Mouse (Mus musculus) Muller cell, postnatal 12 days (primary cell): ENCODE measurements around the gene Rhoa.
A peak's percentile ranks its signal among the peaks of the same experiment; 100 is the strongest.
"Not testable (repeated sequence)": the region's sequence is repeated elsewhere in the genome, so short reads cannot be mapped to it uniquely, and the experiment has no call there.

Experiments
- DNase-seq: peaks from one replicate; pipeline ENCODE4 v3.0.0-alpha.2; 2015; ENCODE audit errors: inconsistent ontology term

The Rhoa gene

DNA sequence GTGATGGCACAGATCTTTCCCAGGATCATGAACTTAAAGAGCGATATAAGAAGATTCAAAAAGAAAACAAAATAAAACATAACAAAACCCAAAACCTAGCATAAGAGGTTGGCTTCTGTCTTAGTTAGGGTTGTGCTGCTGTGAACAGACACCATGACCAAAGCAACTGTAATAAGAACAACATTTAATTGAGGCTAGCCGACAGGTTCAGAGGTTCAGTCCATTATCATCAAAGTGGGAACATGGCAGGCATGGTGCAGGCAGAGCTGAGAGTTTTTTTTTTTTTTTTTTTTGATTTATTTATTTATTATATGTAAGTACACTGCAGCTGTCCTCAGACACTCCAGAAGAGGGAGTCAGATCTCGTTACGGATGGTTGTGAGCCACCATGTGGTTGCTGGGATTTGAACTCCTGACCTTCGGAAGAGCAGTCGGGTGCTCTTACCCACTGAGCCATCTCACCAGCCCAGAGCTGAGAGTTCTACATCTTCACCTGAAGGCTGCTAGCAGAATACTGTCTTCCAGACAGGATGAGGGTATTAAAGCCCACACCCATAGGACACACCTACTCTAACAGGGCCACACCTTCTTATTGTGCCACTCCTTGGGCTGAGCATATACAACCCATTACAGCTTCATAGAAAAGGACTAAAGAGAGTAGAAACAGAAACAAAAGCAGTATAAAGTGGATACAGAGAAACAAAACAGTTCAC is 18.2 kb upstream of the Rhoa start:
- not testable (repeated sequence) for DNase-seq

GRCm38 (mm10) chr9:108289347-108289746 is 16.6 kb upstream of the Rhoa start:
- no peak for DNase-seq

DNA sequence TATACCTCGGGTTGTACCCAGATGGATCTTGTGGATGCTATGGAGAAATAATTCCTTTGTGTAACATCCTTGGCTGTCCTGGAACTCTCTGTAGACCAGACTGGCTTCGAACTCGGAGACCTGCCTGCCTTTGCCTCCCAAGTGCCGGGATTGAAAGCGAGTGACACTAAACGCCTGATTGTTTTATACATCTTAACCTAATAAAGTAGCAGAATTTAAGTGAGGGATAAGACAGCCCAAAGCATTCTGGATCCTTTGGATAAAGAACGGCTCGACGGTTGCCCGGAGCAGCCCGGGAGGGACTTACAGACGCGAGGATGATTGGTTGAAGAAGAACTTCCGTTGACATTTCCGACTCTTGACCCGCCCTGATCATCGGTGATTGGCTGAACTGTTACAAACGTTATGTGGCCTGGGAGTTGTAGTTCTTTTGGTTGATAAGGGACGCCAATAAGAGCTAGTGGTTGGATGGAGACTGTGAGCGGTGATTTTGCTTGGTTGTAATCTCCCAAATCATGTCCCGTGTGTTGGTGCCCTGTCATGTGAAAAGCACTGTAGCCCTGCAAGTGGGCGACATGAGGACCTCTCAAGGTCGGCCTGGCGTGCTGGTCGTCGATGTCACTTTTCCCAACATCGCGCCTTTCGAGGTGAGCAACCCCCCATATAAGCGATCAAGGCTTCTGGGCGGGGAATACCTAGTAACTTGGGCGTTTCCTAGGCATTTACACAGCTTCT is 15.7 kb upstream of the Rhoa start, which contains the start of gene Nicn1:
TSS of gene Nicn1 (plus strand) at position 414 of the 735 bp plus-strand sequence.
- DNase-seq = peak; percentile 93

DNA sequence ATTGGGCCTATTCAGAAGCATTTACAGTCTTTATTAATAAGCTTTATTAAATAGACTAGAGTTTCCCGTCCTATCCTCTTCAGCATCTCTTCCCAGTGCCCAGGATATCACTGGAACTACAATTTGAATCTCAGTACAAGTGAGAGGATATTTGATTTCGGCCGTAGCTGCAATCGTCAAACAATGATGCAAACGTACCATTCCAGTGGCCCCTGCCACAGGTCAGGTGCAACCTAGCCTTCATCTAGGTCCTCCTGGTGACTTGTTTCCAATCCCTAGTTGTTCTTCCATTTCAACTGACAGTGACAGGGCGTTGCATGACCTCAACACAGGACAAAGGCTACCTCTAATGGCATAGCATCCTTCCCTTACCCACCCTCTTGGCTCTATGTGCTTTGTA is 15.2 kb upstream of the Rhoa start:
- DNase-seq = no peak

- peak; percentile 32 for DNase-seq
Measured at GRCm38 (mm10) chr9:108296453-108297355, 9.2 kb upstream of the Rhoa start, which contains the start of gene Amt. TSS of gene Amt (plus strand) at chr9:108296853.

DNA sequence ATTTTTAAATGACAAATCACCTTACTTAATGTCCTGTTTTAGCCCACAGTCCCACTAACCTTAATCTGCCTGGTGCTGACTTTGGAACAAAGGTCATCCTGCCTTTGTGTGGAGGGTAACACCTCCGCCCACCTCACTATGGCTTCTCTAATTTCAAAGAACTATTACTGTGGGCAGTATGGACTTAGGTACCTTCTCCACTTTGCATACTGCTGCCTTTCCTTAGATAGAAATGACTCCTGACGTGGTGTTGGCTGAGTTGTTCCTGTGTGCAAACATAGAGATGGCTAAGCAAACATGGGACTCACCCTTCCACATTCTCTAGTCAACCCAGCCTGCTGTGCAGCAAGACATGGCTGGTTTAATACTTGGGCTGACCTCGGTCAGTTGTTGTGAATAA is 4.1 kb upstream of the Rhoa start:
- DNase-seq = no peak

DNA sequence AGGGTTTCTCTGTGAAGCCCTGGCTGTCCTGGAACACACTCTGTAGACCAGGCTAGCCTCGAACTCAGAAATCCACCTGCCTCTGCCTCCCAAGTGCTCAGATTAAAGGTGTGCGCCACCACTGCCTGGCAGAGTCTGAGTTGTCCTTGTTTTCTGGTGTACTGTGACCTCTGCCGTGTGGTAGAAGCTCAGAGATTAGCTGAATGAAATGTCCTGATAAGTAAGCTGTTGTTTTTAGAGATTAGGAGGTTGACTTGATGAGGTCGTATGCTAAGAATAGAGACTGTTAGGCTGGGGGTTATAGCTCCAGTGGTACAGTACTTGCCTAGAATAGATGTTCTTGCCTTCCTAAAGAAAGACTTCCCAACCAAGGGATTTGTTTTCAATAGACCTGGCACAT is 1.2 kb upstream of the Rhoa start:
- DNase-seq = no peak

DNA sequence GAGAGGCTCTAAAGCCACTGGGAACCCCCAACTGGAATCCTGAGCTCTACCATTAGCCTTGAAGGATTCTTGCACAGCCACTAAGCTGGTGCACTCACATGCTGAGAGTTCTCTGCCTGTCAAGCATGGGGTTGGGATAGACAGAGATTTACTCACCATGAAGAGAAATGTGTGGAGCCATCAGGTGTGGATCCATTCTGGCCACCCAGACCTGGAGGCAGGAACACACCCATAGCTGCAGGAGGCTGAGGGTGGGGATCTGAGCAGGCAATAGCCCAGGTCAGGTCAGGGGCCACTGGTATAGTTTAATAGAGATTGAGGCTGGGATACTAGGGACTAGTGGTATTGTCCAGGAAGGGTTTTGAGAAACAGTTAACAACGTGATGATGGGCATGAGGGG is 759 bp upstream of the Rhoa start:
- no peak for DNase-seq

DNA sequence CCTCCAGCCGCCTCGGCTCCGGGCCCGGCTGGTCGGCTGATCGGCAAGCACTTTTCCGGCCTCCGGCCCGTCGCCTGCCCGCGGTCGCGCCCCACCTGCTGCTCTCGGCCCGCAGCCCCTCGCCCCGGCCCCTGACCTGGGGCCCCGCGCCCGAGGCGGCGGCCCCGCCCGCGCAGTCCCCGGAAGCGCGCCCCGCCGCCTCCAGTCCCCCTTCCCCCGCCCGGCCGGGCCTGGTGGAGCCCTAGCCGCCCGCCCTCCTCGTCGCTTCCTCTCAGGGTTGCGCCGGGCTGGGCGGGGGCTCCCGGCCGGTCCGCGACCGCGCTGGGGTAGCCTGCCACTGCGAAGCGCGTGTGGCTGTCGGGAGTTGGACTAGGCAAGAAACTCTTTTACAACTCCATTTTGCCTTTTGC is 647 bp downstream of the Rhoa start:
- peak; percentile 90 for DNase-seq

GRCm38 (mm10) chr9:108307021-108307807 is 1.3 kb downstream of the Rhoa start:
- no peak for DNase-seq

DNA sequence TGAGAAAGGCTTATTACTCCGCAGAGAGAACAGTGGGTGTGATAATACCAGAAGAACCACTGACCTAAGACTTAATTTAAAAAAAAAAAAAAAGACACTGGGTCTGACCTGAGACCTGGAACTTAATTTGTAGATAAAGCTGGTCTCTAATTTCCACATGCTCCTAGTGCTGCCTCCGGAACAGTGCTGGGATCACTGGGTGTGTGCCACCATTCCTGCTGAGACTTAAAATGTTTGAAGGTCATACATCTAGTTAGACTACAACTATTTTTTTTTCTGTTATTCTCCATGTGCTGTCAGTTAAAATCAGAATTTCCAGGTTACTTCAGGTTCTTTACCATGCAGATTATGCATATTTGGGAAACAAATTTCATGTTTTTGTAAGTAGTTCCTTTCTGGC is 2.2 kb downstream of the Rhoa start:
- DNase-seq = no peak

DNA sequence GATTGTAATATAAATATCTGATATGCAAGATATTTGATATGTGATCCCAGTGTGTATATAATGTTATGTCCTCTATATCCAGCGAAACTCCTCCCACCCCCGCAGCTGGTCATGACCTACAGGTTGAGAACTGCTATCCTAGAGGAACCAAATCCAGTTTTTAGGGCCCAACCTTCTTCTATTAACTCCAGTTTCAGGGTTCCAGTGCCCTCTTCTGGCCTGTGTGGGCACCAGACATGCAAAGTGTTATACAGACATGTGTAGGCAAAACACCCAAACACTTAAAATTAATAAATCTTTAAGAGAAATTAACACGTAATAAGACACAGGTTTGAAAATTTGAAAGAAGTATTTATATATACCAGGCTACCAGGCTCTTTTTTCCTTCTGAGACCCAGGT is 11.6 kb downstream of the Rhoa start:
- no peak for DNase-seq

- peak; percentile 58 for DNase-seq
Measured at GRCm38 (mm10) chr9:108318462-108318861, 12.5 kb downstream of the Rhoa start.

GRCm38 (mm10) chr9:108322054-108322453 is 16.1 kb downstream of the Rhoa start:
- DNase-seq = not testable (repeated sequence)

GRCm38 (mm10) chr9:108324784-108325183 is 18.9 kb downstream of the Rhoa start:
- no peak for DNase-seq

GRCm38 (mm10) chr9:108325811-108326210 is 19.9 kb downstream of the Rhoa start:
- DNase-seq = no peak

DNA sequence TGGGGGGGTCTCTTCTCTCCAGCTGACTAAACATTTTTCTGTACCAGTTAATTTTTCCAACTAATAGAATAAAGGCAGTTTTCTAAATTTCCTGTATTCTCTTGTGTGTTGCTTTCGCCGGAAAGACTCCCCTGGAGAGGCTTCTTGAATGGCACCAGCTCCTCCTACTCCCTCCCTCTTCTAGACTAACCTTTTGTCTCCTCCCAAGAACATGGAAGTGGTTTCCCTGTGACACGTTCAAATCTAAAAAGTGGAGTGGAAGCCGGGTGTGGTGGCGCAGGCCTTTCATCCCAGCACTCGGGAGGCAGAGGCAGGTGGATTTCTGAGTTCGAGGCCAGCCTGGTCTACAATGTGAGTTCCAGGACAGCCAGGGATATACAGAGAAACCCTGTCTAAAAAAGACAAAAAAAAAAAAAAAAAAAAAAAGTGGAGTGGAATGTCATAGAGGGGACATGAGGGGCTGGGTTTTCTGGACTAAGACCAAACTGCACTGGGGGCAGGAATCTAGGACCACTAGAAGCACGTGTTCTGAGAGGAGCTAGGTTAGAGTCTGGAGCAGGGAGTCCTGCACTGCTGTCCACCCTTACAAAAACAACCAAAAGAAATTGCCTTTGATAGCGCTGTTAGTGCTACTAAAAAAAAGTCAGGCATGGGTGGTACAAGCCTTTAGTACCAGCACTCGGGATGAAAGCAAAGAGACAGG is 32.1 kb downstream of the Rhoa start:
- no peak for DNase-seq

GRCm38 (mm10) chr9:108338551-108338885 is 32.6 kb downstream of the Rhoa start:
- no peak for DNase-seq

- DNase-seq = peak; percentile 93
Measured at GRCm38 (mm10) chr9:108338886-108339781, 33.2 kb downstream of the Rhoa start, which contains the start of gene Gpx1. TSS of gene Gpx1 (plus strand) at chr9:108338903.

DNA sequence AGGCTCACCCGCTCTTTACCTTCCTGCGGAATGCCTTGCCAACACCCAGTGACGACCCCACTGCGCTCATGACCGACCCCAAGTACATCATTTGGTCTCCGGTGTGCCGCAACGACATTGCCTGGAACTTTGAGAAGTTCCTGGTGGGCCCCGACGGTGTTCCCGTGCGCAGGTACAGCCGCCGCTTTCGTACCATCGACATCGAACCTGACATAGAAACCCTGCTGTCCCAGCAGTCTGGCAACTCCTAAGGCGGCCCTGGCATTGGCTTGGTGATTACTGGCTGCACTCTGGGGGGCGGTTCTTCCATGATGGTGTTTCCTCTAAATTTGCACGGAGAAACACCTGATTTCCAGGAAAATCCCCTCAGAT is 33.9 kb downstream of the Rhoa start:
- DNase-seq = no peak
